Mouse (Mus musculus) liver, adult (tissue): ENCODE measurements around the gene Pds5a.

Experiments
- GATA4 ChIP-seq: IDR thresholded peaks from 2 replicates; pipeline ENCODE4 v1.6.1; 2014; ENCODE audit warnings: mild to moderate bottlenecking, low read length; ENCODE audit not compliant: insufficient replicate concordance

Gene Pds5a

GRCm38 (mm10) chr5:65638896-65639295, 59.2 kb downstream of the Pds5a start:
- no peak for TF ChIP-seq GATA4

GRCm38 (mm10) chr5:65624340-65624739, 73.7 kb downstream of the Pds5a start:
- TF ChIP-seq GATA4 = no peak

GRCm38 (mm10) chr5:65613152-65613924, 84.7 kb downstream of the Pds5a start:
- TF ChIP-seq GATA4 = no peak

GRCm38 (mm10) chr5:65610541-65610940, 87.5 kb downstream of the Pds5a start:
- TF ChIP-seq GATA4 = no peak

GRCm38 (mm10) chr5:65609769-65610168, 88.3 kb downstream of the Pds5a start:
- no peak for TF ChIP-seq GATA4

- no peak for TF ChIP-seq GATA4
These were observed 91.3 kb downstream of the Pds5a start for GRCm38 (mm10) chr5:65606820-65607219.

- no peak for TF ChIP-seq GATA4
These were observed 98.4 kb downstream of the Pds5a start for GRCm38 (mm10) chr5:65599681-65600080.

- TF ChIP-seq GATA4 = no peak
These were observed 105.7 kb downstream of the Pds5a start for GRCm38 (mm10) chr5:65592421-65592820.

GRCm38 (mm10) chr5:65590199-65590598, 107.9 kb downstream of the Pds5a start:
- TF ChIP-seq GATA4 = no peak

GRCm38 (mm10) chr5:65586291-65586690, 111.8 kb downstream of the Pds5a start:
- no peak for TF ChIP-seq GATA4

- TF ChIP-seq GATA4 = no peak
These were observed 119.5 kb downstream of the Pds5a start for GRCm38 (mm10) chr5:65578545-65578944.

- TF ChIP-seq GATA4 = no peak
These were observed 122.2 kb downstream of the Pds5a start for GRCm38 (mm10) chr5:65575896-65576295.

- no peak for TF ChIP-seq GATA4
These were observed 123.2 kb downstream of the Pds5a start for GRCm38 (mm10) chr5:65574876-65575275.

GRCm38 (mm10) chr5:65565486-65565885, 132.6 kb downstream of the Pds5a start:
- TF ChIP-seq GATA4 = no peak

GRCm38 (mm10) chr5:65561125-65561893, 136.8 kb downstream of the Pds5a start:
- no peak for TF ChIP-seq GATA4

- no peak for TF ChIP-seq GATA4
These were observed 141.0 kb downstream of the Pds5a start for GRCm38 (mm10) chr5:65557109-65557508.
